Mouse (Mus musculus) embryonic facial prominence, embryonic 14.5 days (tissue): ENCODE results near the gene Cntn4. TPM values are rescaled to one million over a fixed set of nuclear protein-coding genes. Genes with fewer than 3 reads are reported as not detected.
A peak's percentile ranks its signal among the peaks of the same experiment; 100 is the strongest.

ENCODE experiments used
- ATAC-seq: fragments of 200-750 bp; cut with Nextera tagmentation; 2 replicates; pipeline ENCODE4 v1.8.0; 2017; ENCODE audit warnings: low read depth, moderate number of reproducible peaks, moderate TSS enrichment
- DNase-seq: peaks from one replicate; pipeline ENCODE4 v3.0.0-alpha.2; 2015; ENCODE audit warnings: low spot score
- H3K27ac ChIP-seq: fragments of 300-500 bp; sonication (generic); replicated peaks from 2 replicates; pipeline ENCODE4 v1.5.1; 2014; ENCODE audit warnings: low read depth, mild to moderate bottlenecking, low read length, moderate library complexity
- H3K27me3 ChIP-seq: fragments of 300-500 bp; sonication (generic); replicated peaks from 2 replicates; pipeline ENCODE4 v1.6.1; 2014; ENCODE audit warnings: low read length; ENCODE audit not compliant: control insufficient read depth, insufficient read depth
- H3K36me3 ChIP-seq: fragments of 300-500 bp; sonication (generic); 2 replicates; pipeline ENCODE4 v1.6.1; 2014; ENCODE audit warnings: low read length, mixed read lengths; ENCODE audit not compliant: control insufficient read depth, insufficient read depth
- H3K4me1 ChIP-seq: fragments of 300-500 bp; sonication (generic); 2 replicates; pipeline ENCODE4 v1.6.1; 2014; ENCODE audit warnings: antibody characterized with exemption, low read length; ENCODE audit not compliant: control insufficient read depth, insufficient read depth
- H3K4me2 ChIP-seq: fragments of 300-500 bp; sonication (generic); 2 replicates; pipeline ENCODE4 v1.6.1; 2014; ENCODE audit warnings: low read depth, mild to moderate bottlenecking, low read length, moderate library complexity, mixed read lengths
- H3K4me3 ChIP-seq: fragments of 300-500 bp; sonication (generic); 2 replicates; pipeline ENCODE4 v1.5.1; 2014; ENCODE audit warnings: low read depth, mild to moderate bottlenecking, low read length
- H3K9ac ChIP-seq: fragments of 300-500 bp; sonication (generic); 2 replicates; pipeline ENCODE4 v1.6.1; 2014; ENCODE audit warnings: low read depth, mild to moderate bottlenecking, low read length, moderate library complexity, mixed read lengths
- H3K9me3 ChIP-seq: fragments of 300-500 bp; sonication (generic); 2 replicates; pipeline ENCODE4 v1.6.1; 2016; ENCODE audit warnings: low read length; ENCODE audit not compliant: control insufficient read depth
- WGBS: fragments of 180-500 bp; shearing (Covaris S2); extraction: QIAGEN DNeasy Blood & Tissue Kit; methylation state at CpG from one replicate; pipeline ENCODE4 v1.1.7; 2014; 5-methylcytosine and 5-hydroxymethylcytosine counted together
- polyA plus RNA-seq: library from polyadenylated mRNA; unstranded; fragments of >200 nt; fragmentation: Nextera tagmentation; extraction: Ambion mirVana; gene quantifications from 2 replicates; pipeline ENCODE4 v1.2.1, GENCODE M21; 2014

The Cntn4 gene
- polyA plus RNA-seq: 12.8 and 13.2 TPM in 2 replicates

GRCm38 (mm10) chr6:105677149-105678031 lies at the start of gene Cntn4:
Cntn4 (plus strand) TSS chr6:105677660.
- Histone ChIP-seq H3K4me1 (peaks cover 4% of the 10 kb centered on the region), H3K4me3 (peak within 1 kb of the TSS; percentile 43), H3K4me2 (peak within 1 kb of the TSS; percentile 69), H3K9ac (peak within 1 kb of the TSS; percentile 34), H3K27me3 (peaks cover 52% of the 10 kb centered on the region), H3K9me3 (no peaks in the 10 kb centered on the region), H3K36me3 (no peaks in the 10 kb centered on the region), H3K27ac (no peak within 1 kb of the TSS)
- DNase-seq (peak; percentile 37), ATAC-seq (peak; percentile 72)
- 3% methylated on average over 30 of the region's 40 CpGs for WGBS

- H3K27ac ChIP-seq: no peak overlapping the region
- H3K4me1 ChIP-seq: peaks cover 4% of the 10 kb centered on the region
- ATAC-seq: no peak
- H3K4me3 ChIP-seq: no peak overlapping the region
- no peak overlapping the region for H3K9ac ChIP-seq
- 67% methylated on average over 4 of the region's 4 CpGs for WGBS
- no peaks in the 10 kb centered on the region for H3K9me3 ChIP-seq
- H3K36me3 ChIP-seq: no peaks in the 10 kb centered on the region
- no peak overlapping the region for H3K4me2 ChIP-seq
- no peak for DNase-seq
- peaks cover 36% of the 10 kb centered on the region for H3K27me3 ChIP-seq
These were observed 3.2 kb upstream of the Cntn4 start for GRCm38 (mm10) chr6:105674276-105674675.

- H3K4me1 ChIP-seq: peaks cover 4% of the 10 kb centered on the region
- peaks cover 43% of the 10 kb centered on the region for H3K27me3 ChIP-seq
- WGBS: 35% methylated on average over 3 of the region's 3 CpGs
- H3K4me3 ChIP-seq: no peak overlapping the region
- H3K27ac ChIP-seq: no peak overlapping the region
- H3K4me2 ChIP-seq: no peak overlapping the region
- H3K36me3 ChIP-seq: no peaks in the 10 kb centered on the region
- no peak for ATAC-seq
- no peak overlapping the region for H3K9ac ChIP-seq
- peak; percentile 41 for DNase-seq
- H3K9me3 ChIP-seq: no peaks in the 10 kb centered on the region
These were observed 2.4 kb upstream of the Cntn4 start for GRCm38 (mm10) chr6:105675099-105675498.

GRCm38 (mm10) chr6:105676637-105677036 lies 823 bp upstream of the Cntn4 start:
- H3K9ac ChIP-seq: no peak overlapping the region
- peak; percentile 74 for ATAC-seq

GRCm38 (mm10) chr6:105678778-105679177 lies 1.3 kb downstream of the Cntn4 start:
- Histone ChIP-seq H3K4me3 (peak overlapping the region; percentile 43), H3K27ac (no peak overlapping the region), H3K4me1 (peaks cover 4% of the 10 kb centered on the region), H3K9me3 (no peaks in the 10 kb centered on the region), H3K27me3 (peaks cover 52% of the 10 kb centered on the region), H3K36me3 (no peaks in the 10 kb centered on the region), H3K9ac (no peak overlapping the region), H3K4me2 (peak overlapping the region; percentile 69)
- ATAC-seq: no peak
- WGBS: 5% methylated on average over 5 of the region's 5 CpGs
- DNase-seq: no peak

More at GRCm38 (mm10) chr6:105676637-105677036, 823 bp upstream of the Cntn4 start:
- peak; percentile 48 for DNase-seq
- Histone ChIP-seq H3K27me3 (peaks cover 52% of the 10 kb centered on the region), H3K4me1 (peaks cover 4% of the 10 kb centered on the region), H3K9me3 (no peaks in the 10 kb centered on the region), H3K27ac (no peak overlapping the region), H3K4me2 (peak overlapping the region; percentile 69), H3K36me3 (no peaks in the 10 kb centered on the region), H3K4me3 (peak overlapping the region; percentile 43)
- WGBS: 17% methylated on average over 5 of the region's 5 CpGs

- ATAC-seq (no peak), DNase-seq (no peak)
- Histone ChIP-seq H3K4me1 (peaks cover 4% of the 10 kb centered on the region), H3K4me3 (no peak overlapping the region), H3K9ac (no peak overlapping the region), H3K36me3 (no peaks in the 10 kb centered on the region), H3K9me3 (no peaks in the 10 kb centered on the region), H3K27ac (no peak overlapping the region), H3K27me3 (peaks cover 41% of the 10 kb centered on the region), H3K4me2 (no peak overlapping the region)
- 54% methylated on average over 2 of the region's 2 CpGs for WGBS
These were observed 4.0 kb downstream of the Cntn4 start for GRCm38 (mm10) chr6:105681496-105681895.

GRCm38 (mm10) chr6:105683251-105683650 lies 5.8 kb downstream of the Cntn4 start:
- no peak overlapping the region for H3K4me2 ChIP-seq
- H3K27me3 ChIP-seq: peaks cover 24% of the 10 kb centered on the region
- 77% methylated on average over 5 of the region's 5 CpGs for WGBS
- ATAC-seq: no peak
- no peaks in the 10 kb centered on the region for H3K9me3 ChIP-seq
- no peak for DNase-seq
- no peak overlapping the region for H3K9ac ChIP-seq
- no peak overlapping the region for H3K4me3 ChIP-seq
- no peaks in the 10 kb centered on the region for H3K4me1 ChIP-seq
- no peaks in the 10 kb centered on the region for H3K36me3 ChIP-seq
- no peak overlapping the region for H3K27ac ChIP-seq

GRCm38 (mm10) chr6:105684123-105684522 lies 6.7 kb downstream of the Cntn4 start:
- H3K27ac ChIP-seq: no peak overlapping the region
- DNase-seq (peak; percentile 32), ATAC-seq (peak; percentile 53; the same call in 1 of the 2 replicates)
- WGBS: 43% methylated on average over 4 of the region's 4 CpGs
- H3K9me3 ChIP-seq: no peaks in the 10 kb centered on the region
- no peak overlapping the region for H3K9ac ChIP-seq
- H3K4me2 ChIP-seq: no peak overlapping the region
- H3K4me3 ChIP-seq: no peak overlapping the region
- H3K27me3 ChIP-seq: peaks cover 16% of the 10 kb centered on the region
- H3K36me3 ChIP-seq: no peaks in the 10 kb centered on the region
- no peaks in the 10 kb centered on the region for H3K4me1 ChIP-seq

GRCm38 (mm10) chr6:105688195-105688594 lies 10.7 kb downstream of the Cntn4 start:
- DNase-seq (no peak), ATAC-seq (no peak)
- H3K27me3 ChIP-seq: no peaks in the 10 kb centered on the region
- H3K4me1 ChIP-seq: no peaks in the 10 kb centered on the region
- H3K9me3 ChIP-seq: no peaks in the 10 kb centered on the region
- H3K4me2 ChIP-seq: no peak overlapping the region
- H3K36me3 ChIP-seq: no peaks in the 10 kb centered on the region
- no peak overlapping the region for H3K9ac ChIP-seq
- H3K4me3 ChIP-seq: no peak overlapping the region
- H3K27ac ChIP-seq: no peak overlapping the region
